Comparison of ENCODE assay signal across 12 mouse cellular contexts in the genomic region with DNA sequence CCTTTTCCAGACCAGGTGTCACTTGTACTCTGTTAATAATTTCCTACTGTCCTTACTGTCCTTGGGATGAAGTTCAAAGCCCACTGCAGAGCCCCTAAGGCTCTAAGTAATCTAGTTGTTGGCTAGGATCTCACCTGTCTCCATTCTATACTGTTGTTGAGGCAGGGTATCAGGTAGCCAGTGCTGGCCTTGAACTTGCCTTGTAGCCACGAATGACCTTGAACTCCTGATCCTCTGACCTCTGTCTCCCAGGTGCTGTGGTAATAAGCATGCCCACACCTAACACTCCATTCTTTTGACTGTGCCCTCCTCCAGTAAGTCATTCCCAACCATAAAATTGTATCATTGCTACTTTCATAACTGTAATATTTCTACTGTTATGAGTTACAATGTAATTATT.
"Had no signal": no experiment of that assay in that cellular context is flagged by ENCODE, and none has a peak within 500 bp of the region (broad histone marks: within the 10 kb centered on the region; RNA-seq: fewer than 3 reads in every experiment).

No protein-coding gene starts in this region.

- H3K27me3 ChIP-seq: limb, embryonic 15.5 days; neural tube, embryonic 15.5 days had no signal

- H3K9ac ChIP-seq: limb, embryonic 15.5 days; neural tube, embryonic 15.5 days had no signal

- H3K27ac ChIP-seq: limb, embryonic 15.5 days; midbrain, embryonic 10.5 days; neural tube, embryonic 15.5 days had no signal

- DNase-seq: kidney, adult 18-20 months; layer of hippocampus, adult 9-11 months; layer of hippocampus, postnatal 36 days; lung, adult 2 months; midbrain, embryonic 14.5 days; right cerebral cortex, adult 18-20 months; right cerebral cortex, postnatal 25 days; thymus, postnatal 4 days had no signal

- H3K4me1 ChIP-seq: midbrain, embryonic 10.5 days; neural tube, embryonic 15.5 days had no signal

- H3K4me3 ChIP-seq: midbrain, embryonic 10.5 days; myocyte; neural tube, embryonic 15.5 days had no signal

- H3K36me3 ChIP-seq: limb, embryonic 15.5 days; midbrain, embryonic 10.5 days; neural tube, embryonic 15.5 days had no signal

- H3K9me3 ChIP-seq: limb, embryonic 15.5 days; midbrain, embryonic 10.5 days; neural tube, embryonic 15.5 days had no signal
